Mouse (Mus musculus): ENCODE results near the gene Pafah1b1.

Gene Pafah1b1

DNA sequence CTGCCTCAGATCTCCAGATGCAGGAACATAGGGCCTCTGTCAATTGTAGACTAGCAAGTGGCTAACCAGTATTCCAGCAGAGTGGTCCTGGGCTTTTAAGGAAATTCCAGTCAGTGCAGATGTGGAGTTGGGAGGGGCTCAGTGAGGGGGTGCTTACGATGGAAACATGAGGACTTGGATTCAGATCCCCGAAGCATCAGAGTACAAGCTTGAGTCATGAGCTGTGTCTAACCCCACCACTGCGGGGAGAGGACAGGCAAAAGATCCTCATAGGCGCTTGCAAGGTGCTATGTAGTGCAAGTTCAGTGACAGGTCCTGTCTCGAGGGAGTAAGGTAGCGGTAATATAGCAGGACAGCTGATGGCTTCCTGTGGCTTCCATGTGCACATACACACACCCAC is 62.2 kb downstream of the Pafah1b1 start:
- no peak for DNase-seq (ENCODE audit: low read depth, low spot score)

GRCm38 (mm10) chr11:74661641-74662040 is 62.8 kb downstream of the Pafah1b1 start:
- DNase-seq (ENCODE audit: low read depth, low spot score), result no peak

DNA sequence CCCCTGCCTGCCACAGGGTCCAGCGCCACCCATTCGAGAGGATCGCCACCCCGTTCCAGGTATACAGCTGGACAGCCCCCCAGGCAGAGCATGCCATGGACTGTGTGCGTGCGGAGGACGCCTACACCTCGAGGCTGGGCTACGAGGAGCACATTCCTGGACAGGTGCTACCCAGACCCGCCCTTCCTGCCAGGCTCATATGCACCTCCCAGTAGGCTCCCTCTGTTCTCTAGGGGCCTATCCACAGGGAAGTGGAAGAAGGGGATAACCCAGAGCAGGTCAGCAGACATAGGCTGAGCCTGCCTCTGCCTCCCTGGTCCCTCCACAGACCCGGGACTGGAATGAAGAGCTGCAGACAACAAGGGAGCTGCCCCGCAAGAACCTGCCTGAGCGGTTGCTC is 64.1 kb downstream of the Pafah1b1 start:
- DNase-seq (ENCODE audit: low read depth, low spot score), result no peak

DNA sequence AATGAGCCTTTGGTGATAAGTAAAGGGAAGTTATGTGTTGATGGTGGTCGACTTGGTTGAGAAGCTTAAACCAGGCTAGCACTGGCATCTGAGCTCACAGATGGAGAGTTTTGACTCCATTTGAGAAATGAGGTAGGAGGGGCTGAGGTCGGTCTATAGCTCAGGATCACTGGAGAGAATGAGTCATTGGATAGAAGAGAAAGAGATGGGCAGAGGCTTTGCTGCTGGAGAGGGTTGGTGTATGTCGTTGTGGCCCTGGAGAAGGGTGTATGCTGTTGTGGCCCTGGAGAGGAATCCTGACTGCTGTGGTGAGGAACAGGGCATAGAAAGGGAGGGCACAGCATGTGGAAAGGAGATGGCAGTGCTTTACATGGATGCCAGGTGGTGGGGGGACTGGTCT is 68.5 kb downstream of the Pafah1b1 start:
- DNase-seq (ENCODE audit: low read depth, low spot score), result no peak

DNA sequence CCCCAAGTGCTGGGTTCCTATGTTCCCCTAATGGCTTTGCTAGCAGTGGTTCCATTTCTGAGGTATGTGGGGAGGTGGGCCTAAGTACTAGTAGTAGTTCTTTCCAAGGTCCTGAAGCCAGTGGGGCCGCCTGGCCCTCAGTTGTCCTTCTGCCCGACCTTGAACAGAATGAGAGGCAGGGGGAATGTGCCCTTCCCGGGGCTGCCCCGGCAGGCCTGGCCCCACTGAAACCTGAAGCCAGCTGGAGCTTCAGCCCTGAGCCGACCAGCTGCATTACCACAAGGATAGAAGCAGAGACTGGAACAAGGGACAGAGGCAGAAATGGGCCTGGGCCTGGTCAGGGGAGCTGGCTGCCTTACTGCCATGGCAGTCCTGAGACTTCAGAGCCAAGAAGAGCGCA is 71.1 kb downstream of the Pafah1b1 start:
- DNase-seq (ENCODE audit: low read depth, low spot score), result no peak

DNA sequence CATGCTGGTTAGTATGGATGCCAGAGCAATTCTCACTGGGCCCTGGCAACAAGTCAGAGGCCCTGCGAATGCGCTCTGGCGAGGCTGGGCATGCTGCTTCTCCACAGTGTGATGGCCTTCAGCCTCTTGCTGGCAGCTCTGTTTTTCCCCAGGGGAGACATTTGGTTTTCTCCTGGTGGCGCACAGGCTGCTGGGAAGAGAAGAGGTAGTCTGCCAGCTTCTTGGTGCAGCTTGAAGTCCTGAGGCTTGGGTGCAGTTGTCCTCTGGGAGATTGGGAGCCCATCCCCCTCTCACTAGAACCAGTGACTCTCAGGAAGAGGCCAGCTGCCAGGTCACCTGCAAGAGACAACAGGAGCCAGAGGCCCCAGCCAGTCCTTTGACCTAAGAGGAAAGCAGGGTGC is 71.7 kb downstream of the Pafah1b1 start:
- DNase-seq (ENCODE audit: low read depth, low spot score), result peak; percentile 52

DNA sequence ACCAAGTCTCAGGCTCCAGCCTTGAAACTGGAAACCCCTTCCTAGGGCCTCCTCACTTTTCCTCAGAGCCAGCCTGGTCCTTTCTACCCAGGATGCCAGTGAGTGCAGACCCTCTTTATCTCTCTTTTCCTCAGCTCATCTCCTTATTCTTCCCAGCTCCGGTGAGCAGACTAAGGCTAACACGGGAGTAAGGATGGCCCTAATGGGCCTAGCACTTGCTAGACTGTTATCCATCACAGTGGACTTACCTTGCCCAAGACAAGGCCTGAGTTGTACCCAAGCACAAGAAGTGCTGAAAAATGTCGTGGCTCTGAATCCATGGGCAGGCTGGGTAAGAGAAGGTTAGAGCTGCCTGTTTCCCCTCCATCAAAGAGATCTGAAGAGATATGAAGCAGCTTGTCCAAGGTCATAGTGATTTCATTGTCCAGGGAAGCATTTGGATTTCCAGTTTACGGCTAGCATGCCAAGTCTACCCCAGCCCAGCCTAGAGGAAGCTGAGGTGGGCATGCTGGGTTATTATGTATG is 73.8 kb downstream of the Pafah1b1 start:
- no peak for DNase-seq (ENCODE audit: low read depth, low spot score)

GRCm38 (mm10) chr11:74649647-74650551 is 74.6 kb downstream of the Pafah1b1 start:
- peak; percentile 43 for DNase-seq (ENCODE audit: low read depth, low spot score)

DNA sequence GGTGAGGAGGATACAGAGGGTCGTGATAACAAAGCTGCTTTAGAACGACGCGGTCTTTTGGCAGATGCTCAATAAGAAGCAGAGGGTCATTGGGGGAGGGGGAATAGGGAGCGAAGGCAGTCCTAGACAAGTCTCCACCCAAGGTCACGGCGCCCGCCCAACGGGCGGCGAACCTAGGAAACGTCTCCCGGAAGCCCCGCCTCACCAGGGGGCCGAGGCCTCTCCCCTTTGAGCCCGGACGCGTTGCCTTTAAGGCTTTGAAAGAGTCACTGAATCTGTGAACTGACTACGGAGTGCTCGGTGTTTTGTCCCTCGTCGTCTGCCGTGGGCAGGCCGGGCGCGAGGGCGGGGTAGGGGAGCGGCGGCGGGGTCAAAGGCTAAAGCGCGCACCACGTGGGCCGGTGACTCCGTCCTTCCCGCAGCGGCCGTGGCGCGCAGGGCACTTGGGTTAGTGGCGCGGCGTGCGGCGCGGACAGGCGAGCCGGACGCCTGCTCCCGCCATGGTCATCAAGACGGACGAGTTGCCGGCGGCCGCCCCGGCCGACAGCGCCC is 75.3 kb downstream of the Pafah1b1 start, which contains the start of gene Cluh:
Gene Cluh, plus strand, starts transcription at position 401 of the 552 bp plus-strand sequence.
- DNase-seq (ENCODE audit: low read depth, low spot score), result peak; percentile 98

DNA sequence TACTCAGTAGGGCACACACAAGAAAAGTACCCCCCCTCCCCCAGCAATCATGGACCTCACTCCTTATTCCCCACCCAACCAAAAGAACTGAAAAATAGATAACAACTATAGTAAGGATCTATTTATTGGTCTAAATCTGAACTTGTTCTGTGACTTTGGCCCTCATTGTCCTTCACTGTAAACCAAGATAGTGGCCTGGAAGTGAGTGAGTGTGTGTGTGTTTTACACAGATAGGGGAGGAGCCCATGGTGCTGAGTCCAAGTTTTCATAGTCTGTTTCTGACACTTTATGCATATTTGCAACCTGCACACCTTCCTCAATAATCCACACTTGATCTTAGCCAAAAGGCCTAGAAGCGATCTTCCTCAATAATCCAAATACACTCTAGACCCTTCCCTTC is 75.8 kb downstream of the Pafah1b1 start:
- DNase-seq (ENCODE audit: low read depth, low spot score), result no peak

- no peak for DNase-seq (ENCODE audit: low read depth, low spot score)
These were observed 76.5 kb downstream of the Pafah1b1 start for GRCm38 (mm10) chr11:74647966-74648365.

DNA sequence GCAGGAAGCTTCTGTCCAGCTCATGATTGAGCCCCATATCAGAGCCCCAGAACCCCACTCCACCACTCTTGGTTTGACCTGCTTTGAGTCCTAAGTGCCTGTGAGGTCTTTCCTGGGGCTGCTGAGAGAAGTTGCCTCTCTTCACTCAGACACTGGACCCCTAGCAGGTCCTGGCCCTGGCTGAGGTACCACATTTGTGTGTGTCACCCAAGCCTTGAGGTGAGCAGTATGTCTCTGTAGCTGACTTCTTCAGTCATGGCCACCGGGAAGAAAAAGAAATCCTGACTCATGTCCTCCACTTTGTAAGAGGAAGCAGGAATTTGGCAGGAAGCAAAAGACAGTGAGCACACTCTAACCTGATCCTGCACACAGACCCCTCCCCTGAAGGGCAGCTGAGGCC is 84.8 kb downstream of the Pafah1b1 start:
- DNase-seq (ENCODE audit: low read depth, low spot score), result no peak

- DNase-seq (ENCODE audit: low read depth, low spot score), result no peak
These were observed 85.6 kb downstream of the Pafah1b1 start for GRCm38 (mm10) chr11:74638791-74639411.

GRCm38 (mm10) chr11:74637971-74638790 is 86.3 kb downstream of the Pafah1b1 start:
- peak; percentile 94 for DNase-seq (ENCODE audit: low read depth, low spot score)

GRCm38 (mm10) chr11:74637486-74637885 is 87.0 kb downstream of the Pafah1b1 start:
- DNase-seq (ENCODE audit: low read depth, low spot score), result peak; percentile 49

DNA sequence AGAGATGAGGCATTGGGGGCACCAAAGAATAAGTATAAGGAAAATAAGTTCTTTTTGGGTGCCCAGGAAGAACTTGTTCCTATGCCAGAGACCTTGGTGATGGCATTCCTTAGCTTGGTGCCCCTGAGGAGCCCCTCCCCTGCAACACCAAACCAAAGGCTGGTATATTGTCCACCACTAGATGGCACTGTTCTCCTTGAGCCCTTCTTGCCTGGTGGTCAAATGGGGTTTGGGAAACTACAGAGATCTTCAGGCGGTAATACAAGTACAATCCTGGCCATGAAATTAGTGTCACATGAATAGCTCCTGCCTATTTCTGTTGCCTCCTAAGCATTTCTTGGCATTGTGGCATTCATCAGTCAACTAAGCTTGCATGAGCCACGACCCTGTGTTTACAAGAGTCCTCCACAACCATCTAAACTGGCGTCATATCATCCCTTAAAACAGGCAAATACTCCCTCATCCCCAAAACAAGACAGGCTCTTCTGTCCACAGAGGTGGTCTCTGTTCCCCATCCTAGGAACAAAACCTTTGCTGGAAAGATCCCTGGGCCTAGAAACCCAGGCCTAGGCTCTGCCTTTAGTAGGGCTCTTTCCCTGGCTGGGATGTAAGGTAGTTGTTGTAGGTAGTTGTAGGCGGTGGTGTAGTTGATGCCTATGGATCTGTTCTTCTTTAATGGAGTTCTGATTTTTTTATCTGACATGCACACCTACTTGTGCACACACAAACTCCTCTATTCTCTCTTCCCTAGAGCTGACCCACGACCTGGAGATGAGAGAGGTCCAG is 89.8 kb downstream of the Pafah1b1 start:
- peak; percentile 89 for DNase-seq (ENCODE audit: low read depth, low spot score)

DNA sequence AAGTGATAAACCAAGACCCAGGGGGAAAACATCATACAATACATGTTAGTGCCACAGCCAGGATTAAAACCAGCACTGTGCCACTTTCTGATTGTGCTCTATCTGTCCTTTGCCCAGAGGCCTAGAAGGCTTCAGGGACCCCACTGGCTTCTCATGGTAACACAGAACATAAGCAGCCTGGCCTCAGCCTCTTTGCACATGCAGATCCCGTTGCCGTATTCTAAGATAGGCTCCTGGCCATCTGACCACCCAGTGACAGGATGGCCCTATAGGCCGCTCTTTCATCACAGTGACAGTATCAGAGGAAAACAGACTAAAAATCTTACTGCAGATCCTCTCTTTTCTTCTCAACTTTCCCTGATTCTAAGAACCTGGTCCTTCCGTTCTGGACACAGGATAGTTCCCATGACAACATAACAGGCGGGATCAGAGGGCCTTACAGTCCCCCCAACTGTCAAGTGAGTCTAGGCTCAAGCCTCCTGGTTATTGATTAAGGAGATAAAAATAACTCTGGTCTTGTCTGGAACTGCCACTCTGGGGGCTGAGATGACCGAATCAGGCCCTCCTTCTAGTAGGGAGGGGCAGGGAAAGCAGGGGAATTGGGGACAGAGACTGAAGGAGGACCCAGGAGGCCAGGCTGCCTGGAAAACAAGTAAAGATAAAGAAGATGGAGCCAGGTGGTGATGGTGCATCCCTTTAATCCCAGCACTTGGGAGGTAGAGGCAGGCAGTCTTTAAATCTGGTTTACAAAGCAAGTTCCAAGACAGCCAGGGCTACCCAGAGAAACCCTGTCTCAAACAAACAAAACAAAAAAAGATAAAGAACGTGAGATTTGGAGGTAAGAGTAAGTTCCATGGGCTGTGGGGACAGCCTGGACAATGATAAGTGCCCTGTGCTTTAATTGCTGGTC is 92.3 kb downstream of the Pafah1b1 start:
- DNase-seq (ENCODE audit: low read depth, low spot score), result no peak

DNA sequence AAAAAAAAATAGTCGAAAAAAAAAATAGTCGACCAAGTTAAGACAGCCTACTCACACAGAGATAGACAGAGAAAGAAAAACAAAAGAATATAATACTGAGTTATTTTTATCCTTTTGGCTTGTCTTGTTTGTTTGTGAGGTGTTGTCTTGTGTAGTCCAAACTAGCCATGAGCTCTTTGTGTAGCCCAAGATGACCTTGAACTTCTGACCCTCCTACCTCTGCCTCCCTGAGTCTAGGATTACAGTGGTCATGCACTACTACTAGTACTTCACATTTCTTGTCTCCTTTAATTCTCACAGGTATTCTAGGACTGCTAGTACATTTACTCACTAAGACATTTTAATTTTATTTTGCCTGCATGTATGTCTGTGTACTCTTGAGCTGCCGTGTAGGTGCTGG is 97.0 kb downstream of the Pafah1b1 start:
- no peak for DNase-seq (ENCODE audit: low read depth, low spot score)

DNA sequence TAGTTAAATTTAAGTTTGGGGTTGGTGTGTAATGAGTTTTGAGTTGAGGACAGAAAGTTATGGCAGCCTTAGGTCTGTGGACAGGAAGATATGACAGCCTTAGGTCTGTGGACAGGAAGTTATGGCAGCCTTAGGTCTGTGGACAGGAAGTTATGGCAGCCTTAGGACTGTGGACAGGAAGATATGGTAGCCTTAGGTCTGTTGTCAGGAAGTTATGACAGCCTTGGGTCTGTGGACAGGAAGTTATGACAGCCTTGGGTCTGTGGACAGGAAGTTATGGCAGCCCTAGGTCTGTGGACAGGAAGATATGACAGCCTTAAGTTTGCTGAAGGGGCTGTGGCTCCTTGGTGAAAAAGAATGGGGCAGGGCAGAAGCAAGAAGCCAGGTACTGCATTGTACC is 99.1 kb downstream of the Pafah1b1 start:
- DNase-seq (ENCODE audit: low read depth, low spot score), result no peak
